ENCODE assay signal across 11 mouse cellular contexts in the genomic region with DNA sequence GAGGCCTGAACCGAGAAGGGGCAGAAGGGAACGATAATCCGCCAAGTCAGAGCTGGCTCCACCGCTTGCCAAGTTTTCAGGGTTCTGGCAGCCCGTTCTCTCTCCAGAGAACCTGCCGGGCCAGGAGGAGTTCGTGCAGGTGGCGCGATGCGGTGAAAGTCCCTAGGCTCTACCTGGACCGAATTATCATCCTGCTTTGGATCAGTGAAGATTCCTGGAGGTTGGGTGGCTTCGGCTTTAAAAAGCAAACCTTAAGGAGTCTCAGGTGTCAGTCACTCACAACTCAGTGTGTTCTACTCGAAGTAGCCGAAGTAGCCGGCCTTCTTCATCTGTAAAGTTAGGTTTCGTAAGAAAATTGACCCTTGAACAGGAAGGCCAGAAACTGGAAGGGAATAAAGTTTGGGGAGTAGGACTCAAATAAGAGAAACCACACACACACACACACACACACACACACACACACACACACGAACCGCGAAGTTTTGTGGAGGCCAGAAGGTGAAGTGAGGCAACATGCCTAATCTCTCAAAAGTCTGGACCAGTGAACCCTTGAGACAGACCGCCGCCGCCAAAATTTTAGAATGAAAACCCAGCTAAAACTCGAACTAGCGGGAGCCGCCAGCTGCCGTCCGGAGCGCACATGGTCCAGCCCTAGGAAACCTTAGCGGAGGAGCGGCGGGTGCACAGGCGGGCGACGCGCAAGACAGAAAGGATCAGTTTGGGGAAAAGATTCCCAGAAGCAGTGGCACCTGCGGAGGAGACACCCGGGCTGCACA. TPM values are rescaled to one million over a fixed set of nuclear protein-coding genes. Genes with fewer than 3 reads are reported as not detected.
DNase-seq lines count a peak whose midpoint lies in the region; ATAC-seq and TF ChIP-seq lines count a peak whose summit lies in the region.
"Had no signal": no experiment of that assay in that cellular context is flagged by ENCODE, and none has a peak within 500 bp of the region (broad histone marks: within the 10 kb centered on the region; RNA-seq: fewer than 3 reads in every experiment).

No protein-coding gene starts in this region.

- TF ChIP-seq POLR2A in ES-Bruce4 (IDR thresholded peaks at IDR 0.05; ENCODE audit: insufficient read depth, low read length), result no peak

- no peak for TF ChIP-seq EP300 in ES-Bruce4 (IDR thresholded peaks at IDR 0.05; ENCODE audit: insufficient read depth, low read depth, low read length)

- H3K9me3 ChIP-seq in forebrain, embryonic 10.5 days, result no peaks in the 10 kb centered on the region
- no peaks in the 10 kb centered on the region for H3K9me3 ChIP-seq in forebrain, embryonic 16.5 days (ENCODE audit: control insufficient read depth, low read length)
- H3K9me3 ChIP-seq in ES-Bruce4 (replicated peaks; ENCODE audit: control insufficient read depth, insufficient read depth, low read length, poor library complexity, severe bottlenecking), result no peaks in the 10 kb centered on the region
- H3K9me3 ChIP-seq in forebrain, postnatal 0 days (ENCODE audit: low read length), result no peaks in the 10 kb centered on the region
- no peaks in the 10 kb centered on the region for H3K9me3 ChIP-seq in midbrain, embryonic 14.5 days (ENCODE audit: control insufficient read depth, low read length)

- no peaks in the 10 kb centered on the region for H3K36me3 ChIP-seq in forebrain, embryonic 10.5 days (replicated peaks)
- H3K36me3 ChIP-seq in forebrain, embryonic 16.5 days (ENCODE audit: control insufficient read depth, insufficient read depth), result no peaks in the 10 kb centered on the region
- H3K36me3 ChIP-seq in ES-Bruce4 (ENCODE audit: control insufficient read depth, insufficient read depth, low read length, poor library complexity, severe bottlenecking), result no peaks in the 10 kb centered on the region
- H3K36me3 ChIP-seq in forebrain, postnatal 0 days (ENCODE audit: insufficient read depth), result no peaks in the 10 kb centered on the region
- no peaks in the 10 kb centered on the region for H3K36me3 ChIP-seq in midbrain, embryonic 14.5 days (ENCODE audit: control insufficient read depth, insufficient read depth, low read length)

- DNase-seq in forebrain, embryonic 10.5 days (ENCODE audit: extremely low spot score, low spot score), result peak; percentile 63
- peak; percentile 33 for DNase-seq in forebrain, postnatal 0 days
- no peak for DNase-seq in midbrain, embryonic 14.5 days
- no peak for DNase-seq in gastrocnemius, adult 18-20 months (ENCODE audit: low spot score)
- DNase-seq in B cell, adult 2 months, result no peak
- no peak for DNase-seq in thymus, postnatal 25 days
- DNase-seq: cerebellum, adult 9-10 months; lung, postnatal 36 days had no signal

- H3K4me3 ChIP-seq in forebrain, embryonic 10.5 days, result peak overlapping the region; percentile 43
- no peak overlapping the region for H3K4me3 ChIP-seq in forebrain, embryonic 16.5 days (replicated peaks; ENCODE audit: low read length)
- H3K4me3 ChIP-seq in ES-Bruce4 (ENCODE audit: low read depth, low read length), result peak overlapping the region; percentile 18; the same call in 1 of the 2 replicates
- no peak overlapping the region for H3K4me3 ChIP-seq in forebrain, postnatal 0 days (ENCODE audit: low read depth, low read length)
- peak overlapping the region; percentile 41 for H3K4me3 ChIP-seq in midbrain, embryonic 14.5 days (replicated peaks; ENCODE audit: low read depth, low read length)

- peak overlapping the region; percentile 22; the same call in 1 of the 2 replicates for H3K27ac ChIP-seq in forebrain, embryonic 10.5 days
- no peak overlapping the region for H3K27ac ChIP-seq in forebrain, embryonic 16.5 days (ENCODE audit: low read length)
- H3K27ac ChIP-seq in ES-Bruce4 (ENCODE audit: insufficient read depth, low read length), result no peak overlapping the region
- no peak overlapping the region for H3K27ac ChIP-seq in forebrain, postnatal 0 days (ENCODE audit: low read depth, low read length)
- peak overlapping the region; percentile 91 for H3K27ac ChIP-seq in midbrain, embryonic 14.5 days (replicated peaks; ENCODE audit: low read depth, low read length)

- H3K9ac ChIP-seq in forebrain, embryonic 16.5 days (replicated peaks; ENCODE audit: low read depth, low read length), result no peak overlapping the region
- no peak overlapping the region for H3K9ac ChIP-seq in ES-Bruce4 (ENCODE audit: low read depth, poor library complexity, severe bottlenecking)
- H3K9ac ChIP-seq in forebrain, postnatal 0 days, result no peak overlapping the region
- peak overlapping the region; percentile 68 for H3K9ac ChIP-seq in midbrain, embryonic 14.5 days (replicated peaks; ENCODE audit: low read length)

- ATAC-seq in forebrain, embryonic 16.5 days, result no peak
- no peak for ATAC-seq in forebrain, postnatal 0 days
- no peak for ATAC-seq in midbrain, embryonic 14.5 days (ENCODE audit: low FRiP score, low TSS enrichment)

- no peak for TF ChIP-seq CTCF in ES-Bruce4 (IDR thresholded peaks at IDR 0.05; ENCODE audit: low read depth, low read length)
- no peak for TF ChIP-seq CTCF in forebrain, postnatal 0 days (IDR thresholded peaks at IDR 0.05; ENCODE audit: low read depth)

- WGBS in forebrain, embryonic 10.5 days, result 1% methylated on average over 37 of the region's 37 CpGs
- WGBS in forebrain, embryonic 16.5 days, result under 1% methylated on average over 37 of the region's 37 CpGs
- WGBS in forebrain, postnatal 0 days, result 1% methylated on average over 37 of the region's 37 CpGs
- WGBS in midbrain, embryonic 14.5 days, result 1% methylated on average over 37 of the region's 37 CpGs

- H3K4me1 ChIP-seq in forebrain, embryonic 10.5 days, result peaks cover 64% of the 10 kb centered on the region
- peaks cover 41% of the 10 kb centered on the region for H3K4me1 ChIP-seq in forebrain, embryonic 16.5 days (replicated peaks; ENCODE audit: control insufficient read depth, insufficient read depth, low read length)
- peaks cover 2% of the 10 kb centered on the region for H3K4me1 ChIP-seq in ES-Bruce4 (ENCODE audit: control insufficient read depth, insufficient read depth, low read length)
- no peaks in the 10 kb centered on the region for H3K4me1 ChIP-seq in forebrain, postnatal 0 days (ENCODE audit: insufficient read depth)
- peaks cover 21% of the 10 kb centered on the region for H3K4me1 ChIP-seq in midbrain, embryonic 14.5 days (ENCODE audit: control insufficient read depth, insufficient read depth, low read length)

- no peak overlapping the region for H3K4me2 ChIP-seq in forebrain, embryonic 16.5 days (ENCODE audit: low read length)
- H3K4me2 ChIP-seq in forebrain, postnatal 0 days (ENCODE audit: low read depth), result no peak overlapping the region
- peak overlapping the region; percentile 54 for H3K4me2 ChIP-seq in midbrain, embryonic 14.5 days (ENCODE audit: low read length)

- peaks cover 100% of the 10 kb centered on the region for H3K27me3 ChIP-seq in forebrain, embryonic 10.5 days (ENCODE audit: poor library complexity, severe bottlenecking)
- peaks cover 71% of the 10 kb centered on the region for H3K27me3 ChIP-seq in forebrain, embryonic 16.5 days (replicated peaks; ENCODE audit: control insufficient read depth, insufficient read depth, low read length)
- H3K27me3 ChIP-seq in ES-Bruce4 (ENCODE audit: control insufficient read depth, insufficient read depth, low read length, poor library complexity, severe bottlenecking), result peaks cover 44% of the 10 kb centered on the region
- H3K27me3 ChIP-seq in forebrain, postnatal 0 days (ENCODE audit: insufficient read depth, low read length), result peaks cover 81% of the 10 kb centered on the region
- H3K27me3 ChIP-seq in midbrain, embryonic 14.5 days (ENCODE audit: control insufficient read depth, insufficient read depth, low read length), result peaks cover 76% of the 10 kb centered on the region

RNA-seq across cellular contexts. Expression of a gene that starts 5.0 kb away (rescaled TPM):
- polyA plus RNA-seq in forebrain, embryonic 10.5 days (2016; fragmentation: Nextera tagmentation; extraction: Ambion mirVana), result 1.4 and 2.1 TPM in 2 replicates
- 1.1 and 1.8 TPM in 2 replicates for polyA plus RNA-seq in forebrain, embryonic 16.5 days (2015; fragmentation: Nextera tagmentation; extraction: Ambion mirVana)
- not detected in 2 replicates for polyA plus RNA-seq in ES-Bruce4 (2011; ENCODE audit: insufficient read depth, insufficient read length, low read depth, missing spikeins)
- total RNA-seq in forebrain, postnatal 0 days (2014; rRNA removed), result 1.2 and 2.0 TPM in 2 replicates
- polyA plus RNA-seq in forebrain, postnatal 0 days (2015; fragmentation: Nextera tagmentation; extraction: Ambion mirVana), result 0.39 and 2.1 TPM in 2 replicates
- polyA plus RNA-seq in midbrain, embryonic 14.5 days (2014; fragmentation: Nextera tagmentation; extraction: Ambion mirVana), result 94.9 TPM in 2 replicates
- not detected for total RNA-seq in gastrocnemius, adult 18-20 months (2021)
- polyA plus RNA-seq: gonadal fat pad, adult 2 months had no signal

Comparison
In these comparisons a context has a peak if more than half of its experiments do, and no peak if none do; other contexts are left out.
1. H3K27ac ChIP-seq: peak in forebrain, embryonic 10.5 days (single experiment) and midbrain, embryonic 14.5 days (single experiment); none in forebrain, embryonic 16.5 days (single experiment), ES-Bruce4 (single experiment) and forebrain, postnatal 0 days (single experiment).
2. H3K4me3 ChIP-seq: peak in forebrain, embryonic 10.5 days (single experiment), ES-Bruce4 (single experiment) and midbrain, embryonic 14.5 days (single experiment); none in forebrain, embryonic 16.5 days (single experiment) and forebrain, postnatal 0 days (single experiment).
3. DNase-seq: peak in forebrain, embryonic 10.5 days (single experiment) and forebrain, postnatal 0 days (single experiment); none in midbrain, embryonic 14.5 days (single experiment), gastrocnemius, adult 18-20 months (single experiment), B cell, adult 2 months (0 of 2) and thymus, postnatal 25 days (single experiment).
4. RNA of a gene that starts 5.0 kb away (polyA plus RNA-seq): 94.9 TPM in midbrain, embryonic 14.5 days; 0.39 to 2.1 TPM in forebrain, postnatal 0 days, 1.1 to 1.8 TPM in forebrain, embryonic 16.5 days, 1.4 to 2.1 TPM in forebrain, embryonic 10.5 days and not detected in ES-Bruce4; every median in the first group is over 10 times any median in the second.